Mouse (Mus musculus): ENCODE data around the gene Map1lc3a. TPM values are rescaled to one million over a fixed set of nuclear protein-coding genes. Genes with fewer than 3 reads are reported as not detected.
A peak's percentile ranks its signal among the peaks of the same experiment; 100 is the strongest.

The Map1lc3a gene
- total RNA-seq (2021), result 100 to 1,000 TPM; 204 to 225 TPM
- long read RNA-seq, experiment 1, transcript Map1lc3a-203 (3 exons, 826 nt), result minor isoform, 37 of 127 reads
- long read RNA-seq, experiment 1, transcript Map1lc3a-201 (4 exons, 1,112 nt), result major isoform, 82 of 127 reads
- long read RNA-seq, experiment 1, partial matches to known transcripts, result 2 of 127 reads
- long read RNA-seq, experiment 1, other reads (novel, unspliced or antisense), result 6 of 127 reads
- long read RNA-seq, experiment 2, transcript Map1lc3a-201 (4 exons, 1,112 nt), result major isoform, 84 of 126 reads
- long read RNA-seq, experiment 2, transcript Map1lc3a-203 (3 exons, 826 nt), result minor isoform, 32 of 126 reads
- long read RNA-seq, experiment 2, partial matches to known transcripts, result 9 of 126 reads
- long read RNA-seq, experiment 2, other reads (novel, unspliced or antisense), result 1 of 126 reads

GRCm38 (mm10) chr2:155276195-155276594 lies at the start of gene Map1lc3a:
Map1lc3a (plus strand) TSS chr2:155276297.
- DNase-seq (ENCODE audit: low spot score in 2 of 2), result peak; percentile 92 to 95

GRCm38 (mm10) chr2:155235746-155236361 lies 40.2 kb upstream of the Map1lc3a start:
- no peak for DNase-seq (ENCODE audit: low spot score in 2 of 2)

- peak; percentile 97 to 99 for DNase-seq (ENCODE audit: low spot score in 2 of 2)
Observed at GRCm38 (mm10) chr2:155236362-155236992, 39.6 kb upstream of the Map1lc3a start, which contains the start of gene Dynlrb1. Dynlrb1 (plus strand) TSS chr2:155236533.

- no peak for DNase-seq (ENCODE audit: low spot score in 2 of 2)
Observed at GRCm38 (mm10) chr2:155237276-155237675, 38.8 kb upstream of the Map1lc3a start.

- no peak for DNase-seq (ENCODE audit: low spot score in 2 of 2)
Observed at GRCm38 (mm10) chr2:155240915-155241314, 35.2 kb upstream of the Map1lc3a start.

GRCm38 (mm10) chr2:155242296-155242855 lies 33.7 kb upstream of the Map1lc3a start:
- DNase-seq (ENCODE audit: low spot score in 2 of 2), result no peak

GRCm38 (mm10) chr2:155246231-155246630 lies 29.9 kb upstream of the Map1lc3a start:
- DNase-seq (ENCODE audit: low spot score in 2 of 2), result no peak

- DNase-seq (ENCODE audit: low spot score in 2 of 2), result no peak
Observed at GRCm38 (mm10) chr2:155248206-155248605, 27.9 kb upstream of the Map1lc3a start.

GRCm38 (mm10) chr2:155248718-155249117 lies 27.4 kb upstream of the Map1lc3a start:
- no peak for DNase-seq (ENCODE audit: low spot score in 2 of 2)

- no peak for DNase-seq (ENCODE audit: low spot score in 2 of 2)
Observed at GRCm38 (mm10) chr2:155249588-155249987, 26.5 kb upstream of the Map1lc3a start.

- DNase-seq (ENCODE audit: low spot score in 2 of 2), result no peak
Observed at GRCm38 (mm10) chr2:155265526-155265925, 10.6 kb upstream of the Map1lc3a start.

- no peak for DNase-seq (ENCODE audit: low spot score in 2 of 2)
Observed at GRCm38 (mm10) chr2:155266896-155267295, 9.2 kb upstream of the Map1lc3a start.

- no peak for DNase-seq (ENCODE audit: low spot score in 2 of 2)
Observed at GRCm38 (mm10) chr2:155271957-155272356, 4.1 kb upstream of the Map1lc3a start.

GRCm38 (mm10) chr2:155272396-155273170 lies 3.5 kb upstream of the Map1lc3a start:
- DNase-seq (ENCODE audit: low spot score in 2 of 2), result no peak

GRCm38 (mm10) chr2:155273603-155274002 lies 2.5 kb upstream of the Map1lc3a start:
- DNase-seq (ENCODE audit: low spot score in 2 of 2), result no peak

GRCm38 (mm10) chr2:155276621-155277175 lies 601 bp downstream of the Map1lc3a start:
- DNase-seq (ENCODE audit: low spot score in 2 of 2), result peak; percentile 50 to 67

- DNase-seq (ENCODE audit: low spot score in 2 of 2), result no peak
Observed at GRCm38 (mm10) chr2:155277721-155278120, 1.6 kb downstream of the Map1lc3a start.

- DNase-seq (ENCODE audit: low spot score in 2 of 2), result no peak
Observed at GRCm38 (mm10) chr2:155278361-155278760, 2.3 kb downstream of the Map1lc3a start.

GRCm38 (mm10) chr2:155279163-155279562 lies 3.1 kb downstream of the Map1lc3a start:
- DNase-seq (ENCODE audit: low spot score in 2 of 2), result no peak

- DNase-seq (ENCODE audit: low spot score in 2 of 2), result no peak
Observed at GRCm38 (mm10) chr2:155280116-155280515, 4.0 kb downstream of the Map1lc3a start.
